Mouse (Mus musculus) lung, embryonic 14.5 days (tissue): Measurements from ENCODE around the gene Fgd2. TPM values are rescaled to one million over a fixed set of nuclear protein-coding genes. Genes with fewer than 3 reads are reported as not detected.
A peak's percentile ranks its signal among the peaks of the same experiment; 100 is the strongest.

Experiments used
- ATAC-seq: fragments of 200-750 bp; cut with Nextera tagmentation; 2 replicates; pipeline ENCODE4 v1.8.0; 2017; ENCODE audit warnings: mild to moderate bottlenecking, moderate TSS enrichment, moderate library complexity; ENCODE audit not compliant: insufficient read depth
- DNase-seq: peaks from one replicate; pipeline ENCODE4 v3.0.0-alpha.2; 2015
- H3K27ac ChIP-seq: fragments of 300-500 bp; sonication (generic); 2 replicates; pipeline ENCODE4 v1.5.1; 2014; ENCODE audit warnings: low read depth, mild to moderate bottlenecking, moderate library complexity
- H3K27me3 ChIP-seq: fragments of 300-500 bp; sonication (generic); 2 replicates; pipeline ENCODE4 v1.6.1; 2014; ENCODE audit warnings: low read length, control low read depth; ENCODE audit not compliant: insufficient read depth
- H3K36me3 ChIP-seq: fragments of 300-500 bp; sonication (generic); 2 replicates; pipeline ENCODE4 v1.6.1; 2014; ENCODE audit warnings: control low read depth; ENCODE audit not compliant: insufficient read depth
- H3K4me1 ChIP-seq: fragments of 300-500 bp; sonication (generic); 2 replicates; pipeline ENCODE4 v1.6.1; 2014; ENCODE audit warnings: antibody characterized with exemption, control low read depth; ENCODE audit not compliant: insufficient read depth
- H3K4me2 ChIP-seq: fragments of 300-500 bp; sonication (generic); 2 replicates; pipeline ENCODE4 v1.6.1; 2014; ENCODE audit warnings: mild to moderate bottlenecking
- H3K4me3 ChIP-seq: fragments of 300-500 bp; sonication (generic); 2 replicates; pipeline ENCODE4 v1.5.1; 2014; ENCODE audit warnings: low read depth, low read length
- H3K9ac ChIP-seq: fragments of 300-500 bp; sonication (generic); 2 replicates; pipeline ENCODE4 v1.6.1; 2014
- H3K9me3 ChIP-seq: fragments of 300-500 bp; sonication (generic); 2 replicates; pipeline ENCODE4 v1.6.1; 2016; ENCODE audit warnings: low read depth, low read length, control low read depth
- CTCF ChIP-seq: IDR thresholded peaks from 2 replicates; pipeline ENCODE4 v1.5.1; 2016; ENCODE audit warnings: antibody characterized with exemption, low read depth
- WGBS: fragments of 180-500 bp; shearing (Covaris S2); extraction: QIAGEN DNeasy Blood & Tissue Kit; methylation state at CpG from one replicate; pipeline ENCODE4 v1.1.7; 2014; 5-methylcytosine and 5-hydroxymethylcytosine counted together
- polyA plus RNA-seq: library from polyadenylated mRNA; unstranded; fragments of >200 nt; fragmentation: Nextera tagmentation; extraction: Ambion mirVana; gene quantifications from 2 replicates; pipeline ENCODE4 v1.2.1, GENCODE M21; 2014

Gene Fgd2
- polyA plus RNA-seq, 1 experiment from 2014 or later, result 19.2 TPM

GRCm38 (mm10) chr17:29326531-29327529, 33.9 kb upstream of the Fgd2 start:
- H3K27ac ChIP-seq, result no peak overlapping the region
- ATAC-seq, result peak; percentile 36; the same call in 1 of the 2 replicates
- no peak for TF ChIP-seq CTCF
- no peaks in the 10 kb centered on the region for H3K9me3 ChIP-seq
- H3K4me2 ChIP-seq, result peak overlapping the region; percentile 60
- 18% methylated on average over 52 of the region's 52 CpGs for WGBS
- peaks cover 19% of the 10 kb centered on the region for H3K27me3 ChIP-seq
- H3K4me3 ChIP-seq, result peak overlapping the region; percentile 25
- DNase-seq, result peak; percentile 53
- H3K9ac ChIP-seq, result 0 out of 2 replicates have a peak overlapping the region, but pooled peaks have one; percentile 20
- peaks cover 15% of the 10 kb centered on the region for H3K36me3 ChIP-seq
- 0 out of 2 replicates have a peak, but pooled peaks cover 5% of the 10 kb centered on the region for H3K4me1 ChIP-seq

- Histone ChIP-seq H3K4me1 (0 out of 2 replicates have a peak, but pooled peaks cover 5% of the 10 kb centered on the region), H3K27ac (no peak overlapping the region), H3K36me3 (peaks cover 24% of the 10 kb centered on the region), H3K4me3 (no peak overlapping the region), H3K4me2 (no peak overlapping the region), H3K9ac (no peak overlapping the region), H3K27me3 (peaks cover 10% of the 10 kb centered on the region; the same call in 1 of the 2 replicates), H3K9me3 (no peaks in the 10 kb centered on the region)
- DNase-seq (no peak), ATAC-seq (no peak)
- 79% methylated on average over 9 of the region's 9 CpGs for WGBS
- TF ChIP-seq CTCF, result no peak
These were observed 33.0 kb upstream of the Fgd2 start for GRCm38 (mm10) chr17:29327691-29328090.

- DNase-seq (no peak), ATAC-seq (no peak)
- H3K4me1 ChIP-seq, result 0 out of 2 replicates have a peak, but pooled peaks cover 5% of the 10 kb centered on the region
- peaks cover 7% of the 10 kb centered on the region; the same call in 1 of the 2 replicates for H3K27me3 ChIP-seq
- no peak overlapping the region for H3K27ac ChIP-seq
- H3K4me2 ChIP-seq, result no peak overlapping the region
- H3K36me3 ChIP-seq, result peaks cover 45% of the 10 kb centered on the region
- TF ChIP-seq CTCF, result no peak
- no peak overlapping the region for H3K4me3 ChIP-seq
- no peak overlapping the region for H3K9ac ChIP-seq
- WGBS, result 72% methylated on average over 3 of the region's 3 CpGs
- H3K9me3 ChIP-seq, result no peaks in the 10 kb centered on the region
These were observed 30.5 kb upstream of the Fgd2 start for GRCm38 (mm10) chr17:29330221-29330620.

GRCm38 (mm10) chr17:29330671-29331410, 29.9 kb upstream of the Fgd2 start:
- 0 out of 2 replicates have a peak, but pooled peaks have one; percentile 5 for ATAC-seq
- Histone ChIP-seq H3K9ac (no peak overlapping the region), H3K36me3 (peaks cover 51% of the 10 kb centered on the region), H3K27ac (no peak overlapping the region), H3K9me3 (no peaks in the 10 kb centered on the region), H3K4me3 (no peak overlapping the region), H3K4me1 (0 out of 2 replicates have a peak, but pooled peaks cover 5% of the 10 kb centered on the region), H3K4me2 (no peak overlapping the region), H3K27me3 (peaks cover 7% of the 10 kb centered on the region; the same call in 1 of the 2 replicates)
- WGBS, result 21% methylated on average over 5 of the region's 5 CpGs
- no peak for DNase-seq
- no peak for TF ChIP-seq CTCF

- DNase-seq (no peak), ATAC-seq (no peak)
- H3K4me1 ChIP-seq, result no peaks in the 10 kb centered on the region
- no peak overlapping the region for H3K9ac ChIP-seq
- H3K4me2 ChIP-seq, result no peak overlapping the region
- WGBS, result 72% methylated on average over 4 of the region's 4 CpGs
- TF ChIP-seq CTCF, result no peak
- no peak overlapping the region for H3K27ac ChIP-seq
- H3K9me3 ChIP-seq, result no peaks in the 10 kb centered on the region
- H3K27me3 ChIP-seq, result peaks cover 4% of the 10 kb centered on the region; the same call in 1 of the 2 replicates
- no peak overlapping the region for H3K4me3 ChIP-seq
- H3K36me3 ChIP-seq, result peaks cover 65% of the 10 kb centered on the region
These were observed 28.5 kb upstream of the Fgd2 start for GRCm38 (mm10) chr17:29332186-29332685.

GRCm38 (mm10) chr17:29336266-29336990, 24.3 kb upstream of the Fgd2 start:
- H3K36me3 ChIP-seq, result peaks cover 91% of the 10 kb centered on the region
- no peak overlapping the region for H3K4me2 ChIP-seq
- ATAC-seq (no peak), DNase-seq (no peak)
- no peaks in the 10 kb centered on the region for H3K27me3 ChIP-seq
- 88% methylated on average over 19 of the region's 19 CpGs for WGBS
- H3K9ac ChIP-seq, result no peak overlapping the region
- no peak overlapping the region for H3K27ac ChIP-seq
- no peak for TF ChIP-seq CTCF
- peaks cover 6% of the 10 kb centered on the region; the same call in 1 of the 2 replicates for H3K4me1 ChIP-seq
- no peaks in the 10 kb centered on the region for H3K9me3 ChIP-seq
- no peak overlapping the region for H3K4me3 ChIP-seq
